Mouse (Mus musculus): ENCODE measurements around the gene Arf1.

Gene Arf1

DNA sequence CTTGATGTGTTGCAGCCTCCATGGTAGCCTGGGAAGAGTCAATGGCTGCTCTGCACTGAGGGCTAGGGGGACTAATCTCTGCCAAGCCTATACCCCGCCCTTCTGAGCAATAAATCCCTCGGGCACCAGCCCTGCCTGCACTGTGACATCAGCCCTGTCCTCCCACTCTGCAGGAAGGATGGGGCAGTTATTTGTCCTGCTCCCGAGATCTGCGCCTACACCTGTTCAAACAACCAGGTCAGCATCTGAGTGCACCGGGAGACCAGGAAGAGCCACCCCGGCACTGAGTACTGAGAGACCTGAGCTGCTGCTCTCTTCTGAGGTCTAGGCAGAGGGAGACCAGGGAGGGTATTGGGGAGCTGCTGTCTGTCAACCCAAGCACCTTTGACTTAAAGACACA lies 40.4 kb downstream of the Arf1 start:
- DNase-seq, result no peak

- DNase-seq, result no peak
Observed at GRCm38 (mm10) chr11:59185490-59185889, 42.6 kb downstream of the Arf1 start.

DNA sequence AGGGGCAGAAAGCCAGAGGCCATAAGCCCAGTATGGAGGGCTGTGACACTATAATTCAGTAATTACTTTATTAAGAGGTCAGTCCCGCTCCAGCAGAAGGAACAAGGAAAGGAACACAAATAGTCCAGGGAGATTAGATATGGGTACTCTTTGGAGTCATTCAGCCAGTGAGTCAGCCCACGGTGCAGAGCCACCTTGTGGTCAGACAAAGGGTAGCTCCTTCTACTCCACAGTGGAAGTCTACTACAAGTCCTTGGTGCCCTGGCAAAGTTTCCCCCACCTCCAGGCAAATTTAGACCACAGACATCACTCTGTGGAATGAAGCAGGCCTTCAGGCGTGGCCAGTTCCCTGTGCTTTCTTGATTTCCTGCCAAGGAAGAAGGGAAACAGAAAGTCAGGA lies 44.2 kb downstream of the Arf1 start:
- peak; percentile 41 to 59 for DNase-seq

GRCm38 (mm10) chr11:59182864-59183331 lies 45.2 kb downstream of the Arf1 start, which contains the start of gene Gjc2:
Gene Gjc2 (minus strand): TSS chr11:59183213.
- DNase-seq, result peak in 1 of 2 experiments; percentile 39

DNA sequence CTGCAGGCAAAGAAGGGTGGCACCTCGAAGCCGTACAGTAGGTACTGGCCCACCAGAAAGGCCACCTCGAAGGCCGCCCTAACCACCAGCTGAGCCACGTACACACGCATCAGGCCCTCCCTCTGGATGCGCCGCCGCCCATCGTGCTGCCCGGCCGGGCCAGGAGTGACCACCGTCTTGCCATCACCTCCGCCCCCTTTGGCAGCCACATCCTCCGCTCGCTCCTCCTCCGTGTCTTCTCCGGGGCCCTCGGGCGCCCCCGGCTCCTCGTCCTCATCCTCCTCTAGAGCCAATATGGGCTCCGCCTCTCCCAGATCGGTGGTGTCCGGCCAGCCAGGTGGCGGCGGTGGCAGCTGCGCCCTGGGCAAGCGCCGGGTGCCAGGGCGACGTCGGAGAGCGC lies 51.1 kb downstream of the Arf1 start:
- no peak for DNase-seq

GRCm38 (mm10) chr11:59176475-59176874 lies 51.6 kb downstream of the Arf1 start:
- no peak for DNase-seq

DNA sequence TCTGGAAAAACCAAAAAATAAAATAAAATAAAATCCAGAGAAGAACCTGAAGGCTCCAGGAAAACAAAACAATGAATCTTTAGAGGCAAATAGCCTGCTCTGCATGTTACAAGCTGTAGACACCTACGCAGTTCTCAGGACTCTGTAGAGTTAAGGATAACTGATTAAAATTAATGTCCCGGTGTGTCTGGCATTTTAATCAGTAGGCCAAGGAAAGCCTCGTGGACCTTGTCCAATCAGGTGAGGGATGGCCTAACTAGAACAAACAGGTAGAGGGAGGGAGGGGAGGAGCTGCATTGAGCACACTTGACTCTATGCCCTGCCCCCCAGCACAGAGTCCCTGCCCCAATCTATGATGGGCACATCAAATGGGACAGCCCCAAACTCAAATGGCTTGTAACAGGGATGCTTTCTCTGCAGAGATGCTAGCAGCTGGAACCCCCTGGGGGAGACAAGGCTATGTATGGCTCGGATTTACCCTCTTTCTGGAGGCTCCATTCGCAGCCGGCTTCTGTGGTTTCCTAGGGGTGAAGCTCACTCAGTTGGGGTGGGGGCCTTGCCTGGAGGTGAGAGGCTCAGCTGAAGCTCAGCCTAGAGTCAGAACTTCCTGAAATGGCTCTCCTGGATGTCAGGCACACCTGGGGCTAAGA lies 53.8 kb downstream of the Arf1 start:
- no peak for DNase-seq

GRCm38 (mm10) chr11:59170549-59170948 lies 57.5 kb downstream of the Arf1 start:
- DNase-seq, result no peak

DNA sequence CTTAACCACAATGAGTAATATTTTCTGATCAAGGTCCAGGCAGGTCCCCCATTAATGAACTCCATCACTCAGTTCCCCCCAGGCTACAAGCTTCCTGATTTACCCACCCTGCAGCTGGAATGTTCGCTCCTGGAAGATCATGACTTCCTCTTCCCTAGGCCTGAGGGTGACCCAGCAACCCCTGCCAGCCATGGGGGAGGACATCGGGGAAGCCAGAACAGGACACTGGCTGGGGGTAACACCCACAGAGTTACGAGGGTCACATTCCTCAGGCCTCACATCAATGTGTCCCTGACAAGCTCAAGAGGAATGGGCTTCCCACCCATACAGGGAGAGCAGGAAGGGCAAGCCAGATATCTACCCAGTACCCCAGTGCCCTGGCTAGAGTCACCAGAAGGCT lies 58.3 kb downstream of the Arf1 start:
- DNase-seq, result no peak

GRCm38 (mm10) chr11:59165616-59166241 lies 62.3 kb downstream of the Arf1 start:
- no peak for DNase-seq

DNA sequence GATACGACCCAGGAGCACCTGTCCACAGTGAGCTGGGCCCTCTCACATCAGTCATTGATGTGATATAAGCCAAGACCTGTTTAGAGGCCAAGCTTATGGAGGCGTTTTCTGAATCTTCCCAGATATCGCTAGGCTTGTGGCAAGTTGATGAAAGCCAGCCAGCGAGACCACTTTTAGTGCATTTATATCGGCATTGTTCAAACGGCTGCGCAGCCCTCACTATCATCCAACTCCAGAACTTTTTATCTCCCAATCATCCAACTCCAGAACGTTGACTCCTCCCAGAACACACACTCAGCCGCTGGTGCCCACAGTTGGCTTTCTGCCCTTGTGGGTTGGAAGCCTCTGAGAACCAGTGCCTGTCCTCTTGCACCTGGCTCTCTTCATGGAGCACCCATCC lies 63.7 kb downstream of the Arf1 start:
- DNase-seq, result no peak

DNA sequence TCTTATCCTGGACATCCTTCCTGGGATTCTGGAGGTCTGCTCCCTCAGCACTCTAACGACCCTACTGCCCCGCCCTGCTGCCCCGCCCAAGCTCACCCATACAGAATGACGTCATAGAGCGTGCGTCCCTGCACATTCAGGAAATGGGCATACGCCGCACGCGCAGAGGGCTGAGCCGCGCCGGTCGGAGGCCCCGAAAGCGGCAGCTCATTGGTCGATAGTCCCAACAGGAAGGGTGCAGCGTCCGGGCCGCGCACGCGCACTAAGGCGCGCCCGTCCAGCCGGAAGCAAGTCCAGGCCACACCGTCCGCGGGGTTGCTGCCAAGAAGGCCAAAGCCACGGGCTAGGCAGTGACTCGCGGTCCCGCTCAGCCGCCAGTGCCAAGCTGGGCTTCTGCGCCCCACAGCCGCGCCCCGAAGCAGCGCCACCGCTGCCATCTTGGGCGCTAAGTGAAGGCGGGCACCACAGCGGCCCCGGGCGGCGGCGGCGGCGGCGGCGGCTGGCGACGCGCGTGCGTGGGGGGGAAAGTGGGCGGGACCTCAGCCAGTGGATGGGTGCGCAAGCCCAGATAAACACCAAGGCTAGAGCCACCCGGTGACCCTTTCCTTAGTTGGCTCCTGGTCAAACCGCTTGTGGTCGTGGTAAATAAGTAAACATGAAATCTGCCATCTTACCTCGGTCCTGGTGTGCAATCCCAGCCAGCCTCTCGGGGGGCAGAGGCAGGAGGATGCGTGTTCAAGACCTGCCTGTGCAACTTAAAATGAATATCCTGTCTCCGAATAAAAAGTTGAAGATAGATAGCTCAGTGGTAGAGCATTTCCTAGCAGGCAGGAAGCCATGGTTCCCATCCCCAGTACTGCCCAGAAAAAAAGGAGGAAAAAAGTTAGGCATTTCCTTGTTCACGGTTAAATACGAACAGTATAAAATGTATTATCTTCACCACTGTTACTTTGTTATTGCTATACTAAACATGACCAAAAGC lies 64.5 kb downstream of the Arf1 start, which contains the start of gene Iba57:
TSS of gene Iba57 (minus strand) at position 485 of the 982 bp plus-strand sequence.
- peak; percentile 99 for DNase-seq

- DNase-seq, result no peak
Observed at GRCm38 (mm10) chr11:59162443-59163254, 65.4 kb downstream of the Arf1 start.
